Mouse (Mus musculus) hindbrain, embryonic 10.5 days (tissue): ENCODE results near the gene Efhc1. TPM values are rescaled to one million over a fixed set of nuclear protein-coding genes. Genes with fewer than 3 reads are reported as not detected.

Experiments used
- DNase-seq: peaks from one replicate; pipeline ENCODE4 v3.0.0-alpha.2; 2017; ENCODE audit warnings: low spot score
- H3K27ac ChIP-seq: fragments of 300-500 bp; sonication (generic); 2 replicates; pipeline ENCODE4 v1.5.1; 2016; ENCODE audit warnings: mild to moderate bottlenecking, moderate library complexity
- H3K27me3 ChIP-seq: fragments of 300-500 bp; sonication (generic); 2 replicates; pipeline ENCODE4 v1.6.1; 2016; ENCODE audit warnings: mild to moderate bottlenecking; ENCODE audit not compliant: poor library complexity, insufficient read depth, severe bottlenecking
- H3K36me3 ChIP-seq: fragments of 300-500 bp; sonication (generic); 2 replicates; pipeline ENCODE4 v1.6.1; 2016; ENCODE audit warnings: mild to moderate bottlenecking, moderate library complexity
- H3K4me1 ChIP-seq: fragments of 300-500 bp; sonication (generic); replicated peaks from 2 replicates; pipeline ENCODE4 v1.6.1; 2016; ENCODE audit warnings: mild to moderate bottlenecking
- H3K4me3 ChIP-seq: fragments of 300-500 bp; sonication (generic); 2 replicates; pipeline ENCODE4 v1.5.1; 2016; ENCODE audit warnings: mild to moderate bottlenecking, moderate library complexity
- H3K9me3 ChIP-seq: fragments of 300-500 bp; sonication (generic); 2 replicates; pipeline ENCODE4 v1.6.1; 2016; ENCODE audit warnings: mild to moderate bottlenecking, moderate library complexity
- WGBS: fragments of 180-500 bp; shearing (Covaris S2); methylation state at CpG from one replicate; pipeline ENCODE4 v1.1.7; 2016; 5-methylcytosine and 5-hydroxymethylcytosine counted together
- polyA plus RNA-seq: library from polyadenylated mRNA; unstranded; fragments of >200 nt; fragmentation: Nextera tagmentation; extraction: Ambion mirVana; gene quantifications from 2 replicates; pipeline ENCODE4 v1.2.1, GENCODE M21; 2016

Gene Efhc1
- polyA plus RNA-seq, 1 experiment from 2014 or later: 2.3 TPM

GRCm38 (mm10) chr1:20925926-20926325, 25.5 kb upstream of the Efhc1 start:
- Histone ChIP-seq H3K4me1 (peaks cover 6% of the 10 kb centered on the region), H3K27me3 (no peaks in the 10 kb centered on the region), H3K27ac (no peak overlapping the region), H3K36me3 (no peaks in the 10 kb centered on the region), H3K4me3 (no peak overlapping the region), H3K9me3 (no peaks in the 10 kb centered on the region)
- WGBS: 95% methylated on average over 4 of the region's 4 CpGs
- no peak for DNase-seq

- Histone ChIP-seq H3K4me1 (peaks cover 6% of the 10 kb centered on the region), H3K4me3 (no peak overlapping the region), H3K27me3 (no peaks in the 10 kb centered on the region), H3K36me3 (no peaks in the 10 kb centered on the region), H3K27ac (no peak overlapping the region), H3K9me3 (no peaks in the 10 kb centered on the region)
- DNase-seq: no peak
- 85% methylated on average over 4 of the region's 4 CpGs for WGBS
Measured at GRCm38 (mm10) chr1:20926376-20926775, 25.1 kb upstream of the Efhc1 start.

- no peak overlapping the region for H3K4me3 ChIP-seq
- H3K4me1 ChIP-seq: no peaks in the 10 kb centered on the region
- H3K27ac ChIP-seq: no peak overlapping the region
- H3K9me3 ChIP-seq: no peaks in the 10 kb centered on the region
- 87% methylated on average over 4 of the region's 4 CpGs for WGBS
- no peak for DNase-seq
- H3K27me3 ChIP-seq: no peaks in the 10 kb centered on the region
- peaks cover 3% of the 10 kb centered on the region; the same call in 1 of the 2 replicates for H3K36me3 ChIP-seq
Measured at GRCm38 (mm10) chr1:20928487-20928886, 22.9 kb upstream of the Efhc1 start.

GRCm38 (mm10) chr1:20933457-20933856, 18.0 kb upstream of the Efhc1 start:
- Histone ChIP-seq H3K4me3 (no peak overlapping the region), H3K9me3 (no peaks in the 10 kb centered on the region), H3K27me3 (no peaks in the 10 kb centered on the region), H3K27ac (no peak overlapping the region), H3K36me3 (peaks cover 31% of the 10 kb centered on the region), H3K4me1 (no peaks in the 10 kb centered on the region)
- WGBS: 24% methylated on average over 7 of the region's 7 CpGs
- peak; percentile 63 for DNase-seq

- H3K4me3 ChIP-seq: no peak overlapping the region
- no peaks in the 10 kb centered on the region for H3K4me1 ChIP-seq
- H3K36me3 ChIP-seq: peaks cover 31% of the 10 kb centered on the region
- H3K27me3 ChIP-seq: no peaks in the 10 kb centered on the region
- no peaks in the 10 kb centered on the region for H3K9me3 ChIP-seq
- H3K27ac ChIP-seq: no peak overlapping the region
- WGBS: 96% methylated on average over 22 of the region's 22 CpGs
- no peak for DNase-seq
Measured at GRCm38 (mm10) chr1:20935106-20935505, 16.3 kb upstream of the Efhc1 start.

GRCm38 (mm10) chr1:20939046-20939445, 12.4 kb upstream of the Efhc1 start:
- H3K27ac ChIP-seq: no peak overlapping the region
- WGBS: 32% methylated on average over 3 of the region's 3 CpGs
- H3K4me1 ChIP-seq: no peaks in the 10 kb centered on the region
- peaks cover 26% of the 10 kb centered on the region for H3K36me3 ChIP-seq
- no peak overlapping the region for H3K4me3 ChIP-seq
- no peaks in the 10 kb centered on the region for H3K27me3 ChIP-seq
- peak; percentile 36 for DNase-seq
- no peaks in the 10 kb centered on the region for H3K9me3 ChIP-seq

- Histone ChIP-seq H3K4me1 (no peaks in the 10 kb centered on the region), H3K36me3 (peaks cover 15% of the 10 kb centered on the region), H3K4me3 (no peak overlapping the region), H3K27ac (no peak overlapping the region), H3K27me3 (no peaks in the 10 kb centered on the region), H3K9me3 (no peaks in the 10 kb centered on the region)
- DNase-seq: peak; percentile 12
- 69% methylated on average over 16 of the region's 16 CpGs for WGBS
Measured at GRCm38 (mm10) chr1:20940151-20940550, 11.3 kb upstream of the Efhc1 start.

GRCm38 (mm10) chr1:20941322-20941721, 10.1 kb upstream of the Efhc1 start:
- Histone ChIP-seq H3K36me3 (peaks cover 8% of the 10 kb centered on the region), H3K9me3 (no peaks in the 10 kb centered on the region), H3K4me1 (no peaks in the 10 kb centered on the region), H3K4me3 (no peak overlapping the region), H3K27me3 (no peaks in the 10 kb centered on the region), H3K27ac (no peak overlapping the region)
- 83% methylated on average over 2 of the region's 2 CpGs for WGBS
- DNase-seq: no peak

- Histone ChIP-seq H3K4me3 (no peak overlapping the region), H3K9me3 (no peaks in the 10 kb centered on the region), H3K4me1 (no peaks in the 10 kb centered on the region), H3K27me3 (no peaks in the 10 kb centered on the region), H3K27ac (no peak overlapping the region), H3K36me3 (peaks cover 2% of the 10 kb centered on the region)
- no peak for DNase-seq
- WGBS: 90% methylated on average over 7 of the region's 7 CpGs
Measured at GRCm38 (mm10) chr1:20941857-20942256, 9.6 kb upstream of the Efhc1 start.

- no peak overlapping the region for H3K4me3 ChIP-seq
- no peaks in the 10 kb centered on the region for H3K4me1 ChIP-seq
- H3K27me3 ChIP-seq: no peaks in the 10 kb centered on the region
- 98% methylated on average over 2 of the region's 2 CpGs for WGBS
- no peaks in the 10 kb centered on the region for H3K9me3 ChIP-seq
- DNase-seq: no peak
- no peak overlapping the region for H3K27ac ChIP-seq
- no peaks in the 10 kb centered on the region for H3K36me3 ChIP-seq
Measured at GRCm38 (mm10) chr1:20943016-20943415, 8.4 kb upstream of the Efhc1 start.

GRCm38 (mm10) chr1:20951799-20952198, 373 bp downstream of the Efhc1 start:
- Histone ChIP-seq H3K27ac (peak overlapping the region; percentile 95), H3K4me3 (peak overlapping the region; percentile 58), H3K9me3 (no peaks in the 10 kb centered on the region), H3K36me3 (no peaks in the 10 kb centered on the region), H3K27me3 (no peaks in the 10 kb centered on the region), H3K4me1 (peaks cover 16% of the 10 kb centered on the region)
- 2% methylated on average over 16 of the region's 16 CpGs for WGBS
- DNase-seq: no peak

- DNase-seq: no peak
- Histone ChIP-seq H3K4me3 (no peak overlapping the region), H3K27ac (no peak overlapping the region), H3K27me3 (no peaks in the 10 kb centered on the region), H3K4me1 (peaks cover 16% of the 10 kb centered on the region), H3K9me3 (no peaks in the 10 kb centered on the region), H3K36me3 (no peaks in the 10 kb centered on the region)
- 91% methylated on average over 3 of the region's 3 CpGs for WGBS
Measured at GRCm38 (mm10) chr1:20954876-20955275, 3.5 kb downstream of the Efhc1 start.

GRCm38 (mm10) chr1:20969642-20970041, 18.2 kb downstream of the Efhc1 start:
- Histone ChIP-seq H3K4me1 (no peaks in the 10 kb centered on the region), H3K36me3 (no peaks in the 10 kb centered on the region), H3K27me3 (no peaks in the 10 kb centered on the region), H3K27ac (no peak overlapping the region), H3K4me3 (no peak overlapping the region), H3K9me3 (no peaks in the 10 kb centered on the region)
- WGBS: 80% methylated on average over 2 of the region's 2 CpGs
- DNase-seq: no peak

GRCm38 (mm10) chr1:20973389-20973788, 22.0 kb downstream of the Efhc1 start:
- Histone ChIP-seq H3K4me3 (no peak overlapping the region), H3K27me3 (no peaks in the 10 kb centered on the region), H3K27ac (no peak overlapping the region), H3K36me3 (no peaks in the 10 kb centered on the region), H3K4me1 (no peaks in the 10 kb centered on the region), H3K9me3 (no peaks in the 10 kb centered on the region)
- 98% methylated on average over 6 of the region's 6 CpGs for WGBS
- no peak for DNase-seq
